Mouse (Mus musculus) thymus, adult 2 months (tissue): ENCODE results near the gene Scd2.

Source experiments
- CTCF ChIP-seq: fragments of 200-500 bp; IDR thresholded peaks from 2 replicates; pipeline ENCODE4 v1.5.1; 2012; ENCODE audit warnings: mild to moderate bottlenecking, control low read depth, low read length, moderate library complexity, borderline replicate concordance; ENCODE audit not compliant: control insufficient read depth, poor library complexity, insufficient read depth; ENCODE audit errors: extremely low read depth
- POLR2A ChIP-seq: fragments of 200-500 bp; IDR thresholded peaks from 2 replicates; pipeline ENCODE4 v1.6.1; 2012; ENCODE audit warnings: mild to moderate bottlenecking, low read length, control low read depth, moderate library complexity; ENCODE audit not compliant: control insufficient read depth, poor library complexity, insufficient read depth; ENCODE audit errors: extremely low read depth

GRCm38 (mm10) chr19:44277931-44278330 lies 15.5 kb upstream of the Scd2 start:
- TF ChIP-seq CTCF = no peak
- no peak for TF ChIP-seq POLR2A
